Mouse (Mus musculus) MEL (cell line): ENCODE measurements around the gene Paxbp1.

Source experiments
- CTCF ChIP-seq, 3 experiments: IDR thresholded peaks in 2 of 3; conservative IDR thresholded peaks in 1 of 3; 2 replicates each; pipeline ENCODE4 v1.5.1; 2011 to 2012; ENCODE audit warnings: low read length in 3 of 3, low read depth in 2 of 3, mild to moderate bottlenecking in 2 of 3, improper control_type of control experiment in 1 of 3, inconsistent platforms in 1 of 3, mixed read lengths in 1 of 3, moderate library complexity in 1 of 3; ENCODE audit not compliant: control insufficient read depth in 1 of 3, insufficient read depth in 1 of 3, poor library complexity in 1 of 3, severe bottlenecking in 1 of 3
- EP300 ChIP-seq, 2 experiments: IDR thresholded peaks; 2 replicates each; pipeline ENCODE4 v1.6.1; 2011; ENCODE audit warnings: improper control_type of control experiment in 2 of 2, low read length in 2 of 2, low read depth in 1 of 2, mild to moderate bottlenecking in 1 of 2
- MAFK ChIP-seq: IDR thresholded peaks from 2 replicates; pipeline ENCODE4 v1.6.1; 2011; ENCODE audit warnings: low read depth, mild to moderate bottlenecking, low read length, improper control_type of control experiment, borderline replicate concordance
- MAZ ChIP-seq: IDR thresholded peaks from 2 replicates; pipeline ENCODE4 v1.6.1; 2012; ENCODE audit warnings: low read depth, mild to moderate bottlenecking, inconsistent platforms, low read length, improper control_type of control experiment
- POLR2A ChIP-seq, 2 experiments: IDR thresholded peaks; 2 replicates each; pipeline ENCODE4 v1.6.1; 2011 to 2012; ENCODE audit warnings: low read length in 2 of 2, mild to moderate bottlenecking in 2 of 2, control low read depth in 1 of 2, improper control_type of control experiment in 1 of 2, low read depth in 1 of 2, moderate library complexity in 1 of 2; ENCODE audit not compliant: control insufficient read depth in 1 of 2, insufficient read depth in 1 of 2, poor library complexity in 1 of 2
- RAD21 ChIP-seq: IDR thresholded peaks from 2 replicates; pipeline ENCODE4 v1.6.1; 2011; ENCODE audit warnings: mild to moderate bottlenecking, low read depth, low read length, improper control_type of control experiment
- SMC3 ChIP-seq: IDR thresholded peaks from 2 replicates; pipeline ENCODE4 v1.6.1; 2011; ENCODE audit warnings: low read depth, low read length, improper control_type of control experiment
- USF2 ChIP-seq, 2 experiments: IDR thresholded peaks; 2 replicates each; pipeline ENCODE4 v1.6.1; 2011 to 2012; ENCODE audit warnings: improper control_type of control experiment in 2 of 2, low read length in 2 of 2, borderline replicate concordance in 1 of 2, inconsistent platforms in 1 of 2, low read depth in 1 of 2, mild to moderate bottlenecking in 1 of 2; ENCODE audit not compliant: insufficient read depth in 1 of 2

- no peak for TF ChIP-seq CTCF (IDR thresholded peaks at IDR 0.05 in 2 of 3, conservative IDR thresholded peaks at IDR 0.05 in 1 of 3; ENCODE audit: control insufficient read depth in 1 of 3, insufficient read depth in 1 of 3, low read depth in 2 of 3, low read length in 3 of 3, poor library complexity in 1 of 3, severe bottlenecking in 1 of 3)
- TF ChIP-seq POLR2A (IDR thresholded peaks at IDR 0.05; ENCODE audit: control insufficient read depth in 1 of 2, insufficient read depth in 1 of 2, low read depth in 1 of 2, low read length in 2 of 2, poor library complexity in 1 of 2), result no peak
- TF ChIP-seq SMC3, result no peak
- TF ChIP-seq RAD21, result no peak
- TF ChIP-seq USF2 (IDR thresholded peaks at IDR 0.05; ENCODE audit: borderline replicate concordance in 1 of 2, insufficient read depth in 1 of 2, low read depth in 1 of 2, low read length in 2 of 2), result no peak
- no peak for TF ChIP-seq MAFK
- no peak for TF ChIP-seq EP300 (IDR thresholded peaks at IDR 0.05; ENCODE audit: low read depth in 1 of 2, low read length in 2 of 2)
- no peak for TF ChIP-seq MAZ
Measured at GRCm38 (mm10) chr16:91068969-91069368, 24.6 kb upstream of the Paxbp1 start.
